10 mouse cellular contexts compared by ENCODE assay signal in the genomic region with DNA sequence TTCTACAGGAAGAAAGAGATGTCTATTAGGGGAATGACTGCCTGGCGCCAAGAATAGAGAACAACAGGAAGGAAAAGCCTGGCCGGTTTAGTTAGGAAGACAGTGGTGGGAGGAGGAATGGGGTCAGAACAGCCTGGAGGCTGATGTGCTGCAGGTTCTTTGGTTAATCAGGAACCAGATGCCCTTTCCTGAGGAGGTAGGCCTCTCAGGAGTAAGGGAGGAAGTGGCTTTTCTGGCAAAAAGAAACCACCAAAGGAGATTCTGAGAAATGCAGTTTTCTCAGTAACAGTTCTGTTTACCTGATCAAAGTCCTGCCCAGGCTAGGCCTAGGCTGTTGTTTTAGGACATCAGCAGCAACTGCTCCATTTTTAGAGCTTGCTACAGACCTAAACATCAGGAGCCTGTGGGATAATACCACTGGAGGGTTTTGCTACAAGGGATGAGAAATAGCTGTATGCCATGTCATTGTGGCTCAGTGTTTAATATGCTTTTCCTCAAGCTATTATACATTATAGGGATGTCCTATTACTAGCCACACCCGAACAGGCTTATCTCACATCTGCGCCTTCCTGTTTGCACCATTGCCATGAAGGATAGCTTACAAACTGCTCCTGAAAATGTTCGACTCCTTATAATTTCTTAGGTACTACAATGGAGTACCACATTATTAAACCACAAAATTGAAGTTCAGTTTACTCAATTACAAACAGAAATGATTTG. TPM values are rescaled to one million over a fixed set of nuclear protein-coding genes. Genes with fewer than 3 reads are reported as not detected.
DNase-seq lines count a peak whose midpoint lies in the region; ATAC-seq and TF ChIP-seq lines count a peak whose summit lies in the region.
"Had no signal": no experiment of that assay in that cellular context is flagged by ENCODE, and none has a peak within 500 bp of the region (broad histone marks: within the 10 kb centered on the region; RNA-seq: fewer than 3 reads in every experiment).

No protein-coding gene starts in this region.

- no peak overlapping the region for H3K4me3 ChIP-seq in gastrocnemius, adult 2 months
- no peak overlapping the region for H3K4me3 ChIP-seq in liver, embryonic 11.5 days (ENCODE audit: low read depth, low read length)
- H3K4me3 ChIP-seq: layer of hippocampus, adult 2 months had no signal

- peaks cover 32% of the 10 kb centered on the region for H3K4me1 ChIP-seq in liver, embryonic 11.5 days (replicated peaks; ENCODE audit: control insufficient read depth, insufficient read depth, low read length)

- H3K36me3 ChIP-seq in liver, embryonic 11.5 days (ENCODE audit: control insufficient read depth, insufficient read depth, low read length) = no peaks in the 10 kb centered on the region

- no peak overlapping the region for H3K9ac ChIP-seq in liver, embryonic 11.5 days (ENCODE audit: low read depth, low read length)

- no peak overlapping the region for H3K4me2 ChIP-seq in liver, embryonic 11.5 days

- ATAC-seq in liver, embryonic 11.5 days (replicated peaks; ENCODE audit: low FRiP score) = no peak

- 45% methylated on average over 5 of the region's 5 CpGs for WGBS in liver, embryonic 11.5 days

- intact Hi-C loops in gastrocnemius, adult 2 months (cut with DNase I) = no loop called here
- intact Hi-C loops in gastrocnemius, postnatal 36 days (cut with DNase I) = no loop called here

- no peak for DNase-seq in gastrocnemius, adult 2 months
- no peak for DNase-seq in gastrocnemius, postnatal 36 days
- peak; percentile 85 for DNase-seq in 416B (ENCODE audit: low read depth)
- peak; percentile 48 for DNase-seq in induced T-regulatory cell, adult 2 months (ENCODE audit: low read depth)
- no peak for DNase-seq in liver, embryonic 11.5 days (ENCODE audit: low spot score)
- no peak for DNase-seq in spleen, adult 12 weeks (ENCODE audit: low spot score)
- DNase-seq in testis, postnatal 10 days (ENCODE audit: low spot score) = no peak
- DNase-seq in embryo, embryonic 11 days = no peak
- DNase-seq: midbrain, embryonic 14.5 days had no signal

- no peaks in the 10 kb centered on the region for H3K9me3 ChIP-seq in liver, embryonic 11.5 days (ENCODE audit: control insufficient read depth, low read length)

- no peak for TF ChIP-seq CTCF in gastrocnemius, adult 2 months (IDR thresholded peaks at IDR 0.05)

- no peaks in the 10 kb centered on the region for H3K27me3 ChIP-seq in liver, embryonic 11.5 days (replicated peaks; ENCODE audit: control insufficient read depth, insufficient read depth, low read length)

- 0 out of 2 replicates have a peak overlapping the region, but pooled peaks have one; percentile 28 for H3K27ac ChIP-seq in gastrocnemius, adult 2 months
- peak overlapping the region; percentile 58 for H3K27ac ChIP-seq in liver, embryonic 11.5 days (ENCODE audit: low read depth, low read length)
- H3K27ac ChIP-seq: layer of hippocampus, adult 2 months had no signal

RNA-seq across cellular contexts. Expression of gene Hist1h4d, which starts 11.8 kb away (rescaled TPM):
- total RNA-seq in gastrocnemius, adult 2 months (2021) = 10 to 100 TPM; 31.0 to 36.0 TPM
- total RNA-seq in gastrocnemius, postnatal 36 days (2021) = 10 to 100 TPM; 39.6 to 39.7 TPM
- 92.8 and 99.3 TPM in 2 replicates for polyA plus RNA-seq in liver, embryonic 11.5 days (2014; fragmentation: Nextera tagmentation; extraction: Ambion mirVana)

RNA-seq across cellular contexts. Expression of gene Hist1h3d, which starts 17.6 kb away (rescaled TPM):
- total RNA-seq in gastrocnemius, adult 2 months (2021) = 1 to 10 TPM; 2.0 to 3.0 TPM
- total RNA-seq in gastrocnemius, postnatal 36 days (2021) = 1 to 10 TPM; 2.8 to 4.8 TPM
- polyA plus RNA-seq in liver, embryonic 11.5 days (2014; fragmentation: Nextera tagmentation; extraction: Ambion mirVana) = 7.7 and 8.5 TPM in 2 replicates

RNA-seq across cellular contexts. Expression of gene Hist1h2ad, which starts 19.0 kb away (rescaled TPM):
- 1 to 10 TPM; 1.0 to 1.3 TPM for total RNA-seq in gastrocnemius, adult 2 months (2021)
- total RNA-seq in gastrocnemius, postnatal 36 days (2021) = 1 to 10 TPM; 1.2 to 2.2 TPM
- 0.84 and 0.92 TPM in 2 replicates for polyA plus RNA-seq in liver, embryonic 11.5 days (2014; fragmentation: Nextera tagmentation; extraction: Ambion mirVana)

RNA-seq across cellular contexts. Expression of gene Hist1h2bf, which starts 19.2 kb away (rescaled TPM):
- 1 to 10 TPM; 3.6 to 3.8 TPM for total RNA-seq in gastrocnemius, adult 2 months (2021)
- total RNA-seq in gastrocnemius, postnatal 36 days (2021) = 1 to 10 TPM; 7.5 to 8.5 TPM
- polyA plus RNA-seq in liver, embryonic 11.5 days (2014; fragmentation: Nextera tagmentation; extraction: Ambion mirVana) = 1.8 TPM in 2 replicates

RNA-seq across cellular contexts. Expression of gene Hist1h2bg, which starts 22.0 kb away (rescaled TPM):
- 1 to 10 TPM; 2.9 to 7.6 TPM for total RNA-seq in gastrocnemius, adult 2 months (2021)
- 10 to 100 TPM; 15.3 to 21.1 TPM for total RNA-seq in gastrocnemius, postnatal 36 days (2021)
- 5.7 and 6.3 TPM in 2 replicates for polyA plus RNA-seq in liver, embryonic 11.5 days (2014; fragmentation: Nextera tagmentation; extraction: Ambion mirVana)

Comparison
In these comparisons a context has a peak if more than half of its experiments do, and no peak if none do; other contexts are left out.
1. DNase-seq: peak in 416B (single experiment) and induced T-regulatory cell, adult 2 months (single experiment); none in gastrocnemius, adult 2 months (single experiment), gastrocnemius, postnatal 36 days (0 of 2), liver, embryonic 11.5 days (single experiment), spleen, adult 12 weeks (single experiment), testis, postnatal 10 days (single experiment) and embryo, embryonic 11 days (single experiment).